Mouse (Mus musculus) spleen, adult 2 months (tissue): ENCODE measurements around the gene Clec12b.

ENCODE experiments used
- CTCF ChIP-seq: fragments of 200-500 bp; IDR thresholded peaks from 2 replicates; pipeline ENCODE4 v1.5.1; 2011; ENCODE audit warnings: mild to moderate bottlenecking, inconsistent platforms; ENCODE audit not compliant: insufficient read depth, insufficient read length, insufficient replicate concordance; ENCODE audit errors: extremely low read depth
- POLR2A ChIP-seq: fragments of 200-500 bp; IDR thresholded peaks from 2 replicates; pipeline ENCODE4 v1.6.1; 2011; ENCODE audit warnings: low read depth, low read length, inconsistent platforms

DNA sequence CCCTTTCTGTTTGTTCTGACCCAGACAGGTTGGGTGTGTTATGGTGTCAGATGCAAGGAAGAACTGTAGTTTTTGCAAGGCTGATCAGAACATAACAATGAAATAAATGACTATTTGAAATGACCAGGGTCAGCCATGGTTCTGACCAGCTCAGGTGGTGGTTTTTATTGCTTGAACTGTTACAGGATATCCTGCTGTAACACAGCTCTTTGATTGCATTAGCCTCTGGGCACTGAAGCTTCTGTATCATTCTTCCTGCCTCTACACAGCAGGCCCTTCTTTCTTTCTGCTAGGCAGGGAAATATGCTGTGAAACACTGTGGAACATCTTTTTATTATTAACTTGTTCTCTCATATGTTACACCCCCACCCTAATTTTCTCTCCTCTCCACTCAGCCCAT lies 29.2 kb downstream of the Clec12b start:
- TF ChIP-seq POLR2A (no peak), CTCF (no peak)
